Mouse (Mus musculus): ENCODE measurements around the gene Spib.

Spib gene

GRCm38 (mm10) chr7:44548497-44549087 lies 16.7 kb upstream of the Spib start, which contains the start of gene Pold1:
Pold1 (minus strand) TSS chr7:44548849.
- peak; percentile 100 for DNase-seq (ENCODE audit: low spot score)

DNA sequence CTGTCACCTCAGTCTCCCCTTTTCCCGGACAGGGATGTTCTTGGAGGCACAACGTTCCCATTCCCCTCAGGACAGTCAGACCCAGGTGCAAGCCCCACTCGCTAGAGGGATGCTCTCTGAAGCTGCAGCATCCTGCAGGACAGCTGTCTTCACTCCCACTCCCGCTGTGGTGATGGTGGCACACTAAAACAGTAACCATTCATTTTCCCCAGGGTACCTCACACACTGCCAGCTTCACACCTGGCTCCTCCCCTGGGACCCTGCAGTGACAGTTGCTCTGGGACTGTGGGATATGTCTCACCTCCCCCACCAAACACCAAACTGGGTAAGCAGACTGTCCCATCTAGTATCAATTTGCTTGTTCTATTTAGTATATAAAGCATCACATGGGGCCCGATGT lies 15.9 kb upstream of the Spib start:
- DNase-seq (ENCODE audit: low spot score): no peak

GRCm38 (mm10) chr7:44547041-44547440 lies 15.2 kb upstream of the Spib start:
- DNase-seq (ENCODE audit: low spot score): no peak

DNA sequence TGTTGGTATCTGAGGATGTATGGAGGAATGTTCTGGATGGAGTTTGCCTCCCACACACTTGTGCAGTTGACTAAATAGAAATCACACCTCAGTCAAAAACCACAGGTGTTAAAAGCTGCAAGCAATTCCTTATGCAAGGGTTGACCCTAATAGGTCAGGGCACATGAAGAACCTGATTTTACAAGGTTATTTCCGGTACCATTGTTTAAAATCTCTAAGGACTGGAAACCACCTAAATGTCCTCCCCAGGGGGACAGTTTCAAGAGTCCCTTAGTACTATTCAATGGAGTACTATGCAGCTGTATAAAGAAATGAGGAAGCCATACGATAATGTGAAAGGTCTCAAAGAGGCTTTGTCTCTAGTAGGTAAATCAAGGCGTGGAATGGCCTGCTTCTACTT lies 14.4 kb upstream of the Spib start:
- DNase-seq (ENCODE audit: low spot score): no peak

DNA sequence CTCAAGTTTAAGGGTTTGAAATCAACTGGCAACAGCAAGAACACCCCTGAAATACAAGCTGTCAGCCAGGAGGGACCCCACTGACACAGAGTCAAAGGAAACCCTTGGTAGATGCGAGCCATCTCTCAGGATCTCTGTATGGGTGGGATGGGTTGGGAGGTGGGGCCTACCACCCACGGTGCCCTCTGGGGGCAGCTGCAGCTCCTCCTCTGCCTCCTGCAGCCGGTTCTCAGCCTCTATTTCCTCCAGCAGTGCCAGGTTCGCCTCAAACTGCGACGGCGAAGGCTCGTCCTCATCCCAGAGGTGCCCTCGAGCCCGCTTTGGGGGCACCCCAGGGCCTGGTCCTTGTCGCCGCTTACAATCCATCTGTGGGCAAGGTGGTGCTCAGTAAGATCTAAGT lies 11.2 kb upstream of the Spib start:
- DNase-seq (ENCODE audit: low spot score): no peak

GRCm38 (mm10) chr7:44542555-44542954 lies 10.7 kb upstream of the Spib start:
- DNase-seq (ENCODE audit: low spot score): no peak

GRCm38 (mm10) chr7:44538756-44539624 lies 7.1 kb upstream of the Spib start:
- no peak for DNase-seq (ENCODE audit: low spot score)

DNA sequence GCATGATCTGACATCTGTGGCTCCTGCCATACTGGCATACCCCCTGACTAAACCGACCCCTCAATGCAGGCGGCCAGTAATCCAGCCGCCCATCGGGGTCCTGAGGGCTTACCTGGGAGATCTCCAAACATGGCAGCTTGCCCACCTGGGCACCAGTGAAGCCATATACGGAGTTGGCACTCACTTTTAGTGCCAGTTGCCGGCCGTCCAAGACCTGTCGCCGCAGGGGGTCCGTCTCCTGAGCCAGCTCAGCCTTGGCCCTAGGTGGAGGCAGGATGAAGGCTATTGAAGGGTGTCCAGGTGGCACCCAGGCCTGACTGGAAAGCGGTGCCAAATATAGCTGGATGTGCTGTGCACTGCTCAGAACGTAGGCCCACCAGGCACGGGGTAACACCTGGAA lies 5.6 kb upstream of the Spib start:
- DNase-seq (ENCODE audit: low spot score): no peak

- no peak for DNase-seq (ENCODE audit: low spot score)
These were observed 5.1 kb upstream of the Spib start for GRCm38 (mm10) chr7:44537009-44537408.

DNA sequence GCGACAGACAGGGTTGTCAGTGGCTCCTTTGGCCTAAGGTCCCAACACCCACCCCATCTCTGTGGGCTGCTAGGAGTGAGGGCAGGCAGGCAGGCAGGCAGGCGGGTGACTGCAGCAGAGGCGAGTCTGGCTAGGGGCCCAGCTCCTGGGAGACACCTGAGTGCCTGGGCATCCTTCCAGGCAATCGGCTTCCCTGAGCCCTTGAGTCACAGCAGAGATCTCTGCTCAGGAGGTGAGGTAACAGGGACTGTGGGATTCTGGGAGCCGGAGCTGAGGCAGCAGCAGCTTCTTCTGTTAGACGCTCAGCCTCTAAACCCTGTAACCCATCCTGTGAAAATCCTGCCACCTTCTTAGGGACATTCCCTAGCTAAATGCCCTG lies 4.7 kb upstream of the Spib start:
- peak; percentile 81 for DNase-seq (ENCODE audit: low spot score)

DNA sequence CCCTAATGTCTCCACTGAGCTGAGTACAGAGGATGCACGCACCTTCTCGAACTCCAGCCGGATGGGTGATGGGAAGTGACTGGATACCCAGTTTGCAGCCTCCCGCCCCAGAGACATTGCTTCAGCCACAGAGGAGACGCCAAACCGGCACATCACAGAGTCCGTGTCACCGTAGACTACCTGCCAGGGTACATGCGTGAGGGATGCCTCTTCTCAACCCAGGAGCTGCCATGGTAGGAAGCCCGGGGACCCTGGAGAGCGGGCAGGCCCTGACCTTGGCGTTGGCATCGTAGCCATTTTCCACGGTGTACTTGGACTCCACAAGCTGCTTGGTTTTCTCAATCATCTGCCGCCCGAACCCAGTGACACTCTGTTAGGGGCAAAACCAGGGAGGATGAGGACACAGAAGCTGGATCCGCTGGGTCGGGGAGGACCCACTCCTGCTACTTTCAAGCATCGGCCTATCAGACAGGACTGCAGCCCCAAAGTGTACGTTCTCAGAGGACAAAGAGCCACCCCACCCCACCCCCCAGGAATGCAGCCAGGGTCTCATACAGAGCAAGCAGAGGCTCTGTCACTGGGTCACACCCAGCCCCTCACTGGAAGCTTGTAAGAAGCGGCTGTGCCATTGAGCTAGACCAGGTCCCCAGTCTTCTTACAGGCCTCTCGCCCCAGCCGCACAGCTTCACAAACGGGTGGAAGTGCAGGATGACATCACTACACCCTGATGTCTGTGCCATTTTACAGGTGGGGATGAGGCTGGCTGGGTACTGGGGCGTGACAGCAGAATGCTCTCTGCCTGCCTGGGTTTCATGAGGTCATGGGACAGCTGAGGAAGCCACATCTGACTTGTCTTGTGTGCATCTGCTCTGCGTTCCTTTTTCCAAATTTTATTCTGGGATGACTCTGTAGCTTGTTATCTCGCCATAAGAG lies 4.1 kb upstream of the Spib start:
- DNase-seq (ENCODE audit: low spot score): no peak

GRCm38 (mm10) chr7:44534656-44535441 lies 3.0 kb upstream of the Spib start:
- DNase-seq (ENCODE audit: low spot score): no peak

- peak; percentile 49 for DNase-seq (ENCODE audit: low spot score)
These were observed 2.4 kb upstream of the Spib start for GRCm38 (mm10) chr7:44534242-44534641.

- DNase-seq (ENCODE audit: low spot score): no peak
These were observed 1.8 kb upstream of the Spib start for GRCm38 (mm10) chr7:44533746-44534045.

DNA sequence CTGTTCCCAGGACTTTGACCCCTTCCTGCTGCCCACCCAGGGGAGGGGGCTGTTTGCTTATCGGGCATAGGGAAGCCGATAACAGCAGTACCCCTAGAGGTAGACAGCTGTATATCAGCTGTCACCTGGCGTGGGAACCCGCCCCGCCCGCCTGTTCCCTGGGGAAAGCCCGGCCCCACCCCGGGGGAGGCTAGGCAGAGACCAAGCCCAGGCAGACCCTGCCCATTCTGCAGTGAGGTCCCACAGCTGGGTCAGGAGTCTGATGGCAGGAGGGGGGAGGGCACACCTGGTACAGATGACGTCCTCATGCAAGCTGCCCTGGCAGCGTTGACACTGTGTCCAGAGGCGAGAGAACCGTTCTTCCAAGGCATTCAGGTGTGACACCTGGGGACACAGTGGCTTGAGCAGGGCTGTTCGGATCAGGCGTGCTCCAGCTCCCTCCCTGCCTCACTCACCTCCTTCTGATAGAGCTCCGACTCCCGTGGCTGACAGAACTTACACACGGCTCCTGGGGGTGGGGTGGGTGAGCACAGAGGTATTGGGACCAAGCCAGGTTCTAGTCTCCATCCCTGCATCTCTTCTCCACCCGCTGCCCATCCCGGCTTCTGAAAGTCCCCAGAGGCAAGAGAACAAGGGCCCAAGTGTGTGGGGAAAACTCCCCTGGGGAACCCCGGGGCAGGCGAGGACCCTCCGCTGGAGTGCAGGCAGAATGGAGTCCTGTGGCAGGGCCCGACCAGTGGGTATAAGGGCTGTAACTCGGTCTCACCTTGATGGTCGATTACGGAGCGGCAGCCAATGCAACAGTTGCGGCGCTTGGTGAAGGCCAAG lies 1.3 kb upstream of the Spib start:
- DNase-seq (ENCODE audit: low spot score): no peak

GRCm38 (mm10) chr7:44531207-44531606 lies 664 bp downstream of the Spib start:
- DNase-seq (ENCODE audit: low spot score): no peak

DNA sequence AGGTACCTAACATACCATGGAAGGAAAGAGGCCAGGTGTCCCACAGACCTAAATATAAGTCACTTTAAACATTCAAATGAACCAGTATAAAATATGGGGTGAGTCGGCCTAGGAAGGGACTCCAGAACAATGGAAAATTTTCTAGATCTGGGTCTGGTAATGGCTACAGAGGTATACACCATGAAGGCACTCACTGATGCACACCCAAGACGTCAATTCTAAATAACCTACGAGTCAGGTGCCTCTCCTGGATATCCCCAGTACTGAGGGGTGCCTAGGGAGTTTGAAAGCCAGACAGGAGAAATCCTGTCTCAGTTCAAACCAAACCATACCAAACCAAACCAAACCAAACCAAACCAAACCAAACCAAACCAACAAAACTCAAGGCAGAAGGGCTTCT lies 1.4 kb downstream of the Spib start:
- DNase-seq (ENCODE audit: low spot score): no peak

- no peak for DNase-seq (ENCODE audit: low spot score)
These were observed 2.4 kb downstream of the Spib start for GRCm38 (mm10) chr7:44529518-44529917.

DNA sequence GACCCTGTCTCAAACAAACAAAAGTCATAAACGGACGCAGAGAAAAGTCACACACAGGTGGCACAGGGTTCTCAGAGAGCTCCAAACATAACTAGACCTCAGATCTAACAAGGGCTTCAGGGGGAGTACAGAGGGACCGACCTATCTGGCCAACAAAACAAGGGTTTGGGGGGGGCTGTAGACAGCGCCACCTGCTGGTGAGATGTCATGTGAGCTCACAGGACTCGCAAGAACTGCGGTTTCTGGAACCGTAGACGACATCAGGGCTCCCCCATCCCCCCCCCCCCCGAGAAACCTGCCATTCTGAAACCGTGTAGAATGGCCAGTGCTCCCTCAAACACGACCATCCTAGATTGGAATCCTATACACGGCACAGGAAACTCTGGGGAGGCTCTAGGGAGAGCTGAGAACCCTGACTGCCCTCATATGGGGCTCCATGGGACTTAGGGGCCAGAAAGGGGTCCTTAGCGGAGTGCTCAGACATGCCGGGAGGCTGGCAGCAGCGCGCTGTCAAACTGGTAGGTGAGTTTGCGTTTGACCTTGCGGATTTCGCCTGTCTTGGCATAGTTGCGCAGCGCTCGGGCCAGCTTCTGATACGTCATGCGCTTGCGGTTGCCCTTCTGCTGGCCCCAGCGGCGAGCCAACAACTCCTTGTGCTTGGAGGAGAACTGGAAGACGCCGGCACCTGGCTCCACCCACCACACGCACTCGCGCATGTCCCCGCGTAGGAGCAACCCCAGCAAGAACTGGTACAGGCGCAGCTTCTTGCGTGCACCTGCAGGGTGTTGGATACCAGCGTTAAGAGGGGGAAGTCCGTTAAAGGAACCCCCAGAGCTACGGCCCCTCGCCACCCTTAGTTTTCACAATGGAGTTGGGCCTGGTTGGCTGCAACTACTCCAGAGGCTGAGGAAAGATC lies 4.1 kb downstream of the Spib start:
- peak; percentile 87 for DNase-seq (ENCODE audit: low spot score)

Measured in lung, postnatal 25 days (tissue).